Mouse (Mus musculus) retina, postnatal 7 days (tissue): ENCODE measurements at regions not wholly inside any gene's neighbourhood (a gene's known extent, or its start where the extent isn't known, plus 50 kb on each side); places are given as distances from the start of the nearest gene placed in this dataset.
"Not testable (repeated sequence)": the region's sequence is repeated elsewhere in the genome, so short reads cannot be mapped to it uniquely, and the experiment has no call there.

Experiments used
- DNase-seq: peaks from one replicate; pipeline ENCODE4 v3.0.0-alpha.2; 2012; ENCODE audit warnings: low read depth, low spot score

DNA sequence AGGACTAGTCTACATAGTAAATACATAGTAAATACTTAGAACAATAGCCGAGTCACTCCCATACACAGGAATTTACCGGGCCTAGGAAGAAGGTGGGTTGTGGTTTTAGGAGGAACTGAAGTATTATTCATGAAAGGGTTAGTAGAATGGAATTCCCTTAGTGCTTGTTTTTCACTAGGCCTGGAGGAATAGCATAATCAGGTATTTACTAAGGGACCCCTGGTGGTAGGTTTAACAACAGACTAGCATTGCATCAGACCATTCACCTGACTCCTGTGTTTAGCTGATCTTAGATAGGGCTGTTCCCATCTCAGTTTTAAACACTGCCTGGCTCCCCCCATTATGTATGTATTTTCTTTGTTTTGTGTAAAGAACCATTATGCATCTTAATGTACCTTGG lies 339.0 kb downstream of the Dync2h1 start:
- DNase-seq = not testable (repeated sequence)

DNA sequence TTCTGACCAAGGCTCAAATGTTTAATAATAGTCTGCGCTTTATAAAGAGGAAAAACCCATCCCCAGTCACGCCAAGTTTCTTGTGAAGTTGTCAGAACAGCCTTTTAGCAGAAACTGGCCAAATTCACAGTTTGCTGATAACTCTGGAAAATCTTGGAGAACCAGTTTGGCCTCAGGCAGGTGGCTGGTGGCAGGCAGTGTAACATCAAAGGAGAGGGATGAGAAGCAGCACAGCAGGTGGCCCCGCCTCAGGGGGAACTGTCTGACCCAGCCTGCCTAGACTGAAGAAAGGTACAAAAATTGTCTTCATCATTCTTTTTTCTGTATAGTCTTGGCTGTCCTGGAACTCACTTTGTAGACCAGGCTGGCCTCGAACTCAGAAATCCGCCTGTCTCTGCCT lies 349.3 kb downstream of the Dync2h1 start:
- DNase-seq = not testable (repeated sequence)

- no peak for DNase-seq
Observed at GRCm38 (mm10) chr9:6834470-6834869, 349.8 kb downstream of the Dync2h1 start.

- DNase-seq = no peak
Observed at GRCm38 (mm10) chr9:6832862-6833261, 351.4 kb downstream of the Dync2h1 start.

DNA sequence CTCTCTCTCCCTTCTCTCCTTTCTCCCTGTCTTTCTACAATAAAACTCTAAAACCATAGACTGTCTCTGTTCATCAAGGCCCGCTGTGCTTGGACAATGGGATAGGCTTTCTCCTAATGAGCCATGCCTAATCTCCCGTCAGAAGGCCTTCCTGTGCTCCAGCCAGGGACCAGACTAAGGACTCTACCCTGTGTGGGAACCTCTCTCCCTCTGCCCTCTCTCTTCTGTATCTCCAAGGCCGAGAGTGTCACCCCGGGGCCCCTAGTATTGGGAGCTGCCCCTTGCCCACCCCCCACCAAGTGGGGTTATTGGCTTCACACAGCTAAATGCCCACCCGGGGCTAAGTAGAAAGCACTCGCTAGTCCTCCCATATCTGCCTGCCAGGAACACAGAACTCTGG lies 352.6 kb downstream of the Dync2h1 start:
- not testable (repeated sequence) for DNase-seq

DNA sequence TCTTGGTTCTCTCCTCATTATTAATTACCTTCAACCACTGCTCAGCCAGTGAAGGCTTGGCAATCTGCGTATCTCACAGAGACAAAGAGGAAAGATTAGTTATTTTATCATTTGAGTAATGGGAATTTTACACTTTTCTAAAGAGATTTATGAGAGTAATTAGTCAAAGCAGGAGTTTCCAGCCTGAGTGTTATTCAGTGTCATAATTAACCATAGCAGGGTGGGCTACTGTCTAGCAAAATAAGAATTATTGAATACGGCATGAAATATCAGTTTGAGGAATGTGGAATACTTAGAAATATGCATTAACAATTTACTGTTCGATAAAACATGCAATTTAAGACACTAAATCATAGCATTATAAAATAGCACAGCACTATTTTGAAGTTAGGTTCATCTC lies 357.7 kb downstream of the Dync2h1 start:
- DNase-seq = no peak

DNA sequence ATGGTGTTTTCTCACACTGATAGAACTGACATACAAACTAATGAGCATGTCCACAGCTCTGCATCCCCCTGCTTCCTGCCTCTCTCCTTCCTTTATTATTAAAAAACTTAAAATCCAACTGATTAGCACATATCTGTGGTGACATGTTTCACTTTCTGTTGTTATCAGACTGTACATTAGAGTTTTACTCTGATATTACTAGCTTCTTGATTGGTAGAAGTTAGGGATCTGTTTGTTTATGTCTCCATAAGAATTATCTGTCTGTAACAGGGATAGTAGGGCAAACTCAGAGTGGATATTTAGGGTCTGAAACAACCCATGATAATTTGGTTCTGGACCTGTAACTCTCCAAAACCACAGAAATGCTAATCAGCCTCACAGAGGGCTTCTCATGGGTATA lies 358.6 kb downstream of the Dync2h1 start:
- DNase-seq = no peak

- DNase-seq = not testable (repeated sequence)
Observed at GRCm38 (mm10) chr9:6823946-6824345, 360.3 kb downstream of the Dync2h1 start.

DNA sequence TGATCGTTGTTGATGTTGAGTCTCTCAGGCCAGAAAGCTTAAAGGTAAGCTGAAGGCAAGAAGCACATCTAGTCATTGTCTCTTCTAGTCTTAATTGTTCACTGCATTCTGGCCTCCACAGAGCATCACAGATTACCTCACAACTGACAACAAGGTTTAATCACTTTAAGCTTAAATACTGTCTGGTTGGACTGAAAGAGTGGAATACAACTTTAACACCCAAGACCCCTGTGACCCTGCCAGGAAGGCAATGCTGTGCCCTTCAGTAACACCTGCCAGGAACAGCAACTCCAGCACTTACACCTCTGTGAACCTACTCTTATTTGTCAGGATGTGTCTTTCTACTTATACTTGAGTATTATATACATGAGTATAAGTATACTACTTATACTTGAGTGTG lies 360.7 kb downstream of the Dync2h1 start:
- no peak for DNase-seq

DNA sequence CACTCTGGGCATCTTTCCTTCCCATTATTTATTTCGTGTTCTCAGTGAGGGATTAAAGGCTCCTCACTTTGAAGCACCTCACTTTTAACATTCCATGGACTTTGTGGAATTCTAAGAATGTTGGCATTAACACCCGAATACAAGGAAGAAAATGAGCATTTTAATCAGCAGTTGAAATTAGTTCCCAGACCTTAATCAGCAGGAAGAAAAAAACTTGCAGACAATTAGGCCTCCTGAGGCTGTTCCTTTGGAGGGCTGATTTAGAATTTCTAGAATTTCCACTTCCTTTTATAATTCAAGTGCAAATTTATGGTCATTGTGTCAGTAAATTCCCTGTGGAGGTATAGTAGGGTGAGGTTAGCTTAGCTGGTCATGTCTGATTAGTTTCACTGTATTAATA lies 407.6 kb downstream of the Dync2h1 start:
- DNase-seq = no peak

DNA sequence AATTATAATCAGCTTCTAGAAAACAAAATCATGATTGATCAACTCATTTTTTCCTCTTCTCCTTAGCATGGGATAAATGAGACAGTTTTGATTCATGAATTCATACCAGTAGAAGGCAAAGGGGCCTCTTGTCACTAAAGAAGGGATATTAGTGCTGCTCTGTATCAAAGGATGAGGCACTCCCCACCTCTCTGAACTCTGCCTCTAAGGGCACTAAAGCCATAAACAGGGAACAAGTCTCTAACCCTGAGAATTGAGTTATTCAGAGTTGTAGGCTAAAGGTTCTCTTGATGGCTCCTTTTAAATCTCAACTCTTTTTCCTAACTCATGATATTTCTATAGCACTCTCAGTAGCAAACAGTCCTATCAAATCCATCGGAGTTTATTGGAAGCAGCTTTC lies 442.8 kb downstream of the Dync2h1 start:
- no peak for DNase-seq

DNA sequence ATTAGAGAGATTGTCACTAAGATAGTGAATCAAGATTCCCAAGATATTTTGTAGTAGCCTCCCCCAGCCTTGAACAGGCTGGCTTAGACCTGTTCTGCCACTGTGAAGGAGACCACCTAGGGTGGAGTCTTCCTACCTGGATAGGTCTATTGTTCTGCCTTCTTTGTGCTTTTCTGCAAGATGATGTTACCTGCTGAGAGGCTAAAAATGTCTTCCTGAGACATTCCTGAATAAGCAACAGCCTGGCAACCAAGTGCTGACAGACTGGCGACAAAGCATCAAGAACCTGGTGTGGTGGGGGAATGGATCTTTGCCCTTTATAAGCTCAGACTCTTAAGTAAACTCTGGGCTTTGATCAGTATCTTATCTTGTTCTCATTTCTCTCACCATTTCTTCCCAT lies 447.8 kb downstream of the Dync2h1 start:
- DNase-seq = no peak

DNA sequence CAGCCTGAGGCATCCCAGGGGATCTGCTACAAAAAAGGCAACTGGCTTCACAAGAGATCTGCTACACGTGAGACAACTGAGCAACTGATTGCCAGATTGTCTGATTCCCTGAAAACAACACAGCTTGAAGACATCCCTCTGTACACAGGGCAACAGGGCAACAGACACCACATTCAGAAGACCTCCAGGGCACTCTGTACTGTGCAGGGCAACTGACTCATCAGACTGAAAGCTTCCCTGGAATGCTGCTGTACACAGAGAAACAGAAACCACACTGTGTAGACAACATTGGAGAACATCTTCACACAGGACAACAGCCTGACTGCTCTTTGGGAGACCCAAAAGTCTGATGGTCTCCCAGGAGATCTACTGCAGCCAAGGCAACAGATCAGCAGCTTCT lies 456.8 kb upstream of the Ddi1 start:
- no peak for DNase-seq

DNA sequence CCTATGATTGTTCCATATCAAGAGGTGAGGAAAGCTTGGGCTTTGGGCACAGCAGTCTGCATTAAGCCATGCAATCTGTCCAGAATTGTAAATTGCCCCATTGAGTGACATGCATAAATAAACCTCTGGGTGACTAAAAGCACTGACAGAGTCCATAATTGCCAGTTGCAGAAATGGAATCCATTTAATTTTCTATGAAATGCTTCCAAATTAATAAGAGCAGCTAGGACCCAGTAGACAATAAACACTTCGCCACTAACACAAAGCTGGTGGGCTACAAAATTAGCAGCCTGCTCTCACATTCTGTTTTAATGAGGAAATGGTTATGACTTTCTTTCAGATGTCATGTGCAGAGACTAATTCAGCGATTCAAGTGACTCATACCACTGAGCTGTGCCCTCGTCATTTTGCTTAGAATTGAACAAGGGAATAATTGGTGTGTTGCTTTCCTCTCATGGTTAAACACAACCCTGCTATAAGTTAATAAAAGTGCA lies 407.6 kb upstream of the Ddi1 start:
- no peak for DNase-seq

GRCm38 (mm10) chr9:6668001-6668969 lies 398.6 kb upstream of the Ddi1 start:
- DNase-seq = peak; percentile 45

DNA sequence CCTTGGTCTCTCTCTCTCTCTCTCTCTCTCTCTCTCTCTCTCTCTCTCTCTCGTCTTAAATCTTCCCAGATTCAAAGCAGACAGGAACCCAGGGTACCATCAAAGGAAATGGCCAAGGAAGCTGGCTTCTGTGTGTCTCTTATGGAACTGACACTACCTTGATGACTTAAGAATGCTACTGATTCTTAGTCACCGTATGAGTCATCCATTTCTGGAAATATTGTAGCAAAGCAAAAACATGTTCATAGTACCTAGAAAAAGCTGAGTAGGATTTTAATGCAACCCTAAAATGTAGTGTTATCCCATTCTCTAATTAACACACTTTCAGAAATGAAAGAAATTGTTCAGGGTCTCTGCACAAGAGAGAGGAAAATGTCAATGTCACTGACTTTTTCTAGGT lies 396.0 kb upstream of the Ddi1 start:
- no peak for DNase-seq

DNA sequence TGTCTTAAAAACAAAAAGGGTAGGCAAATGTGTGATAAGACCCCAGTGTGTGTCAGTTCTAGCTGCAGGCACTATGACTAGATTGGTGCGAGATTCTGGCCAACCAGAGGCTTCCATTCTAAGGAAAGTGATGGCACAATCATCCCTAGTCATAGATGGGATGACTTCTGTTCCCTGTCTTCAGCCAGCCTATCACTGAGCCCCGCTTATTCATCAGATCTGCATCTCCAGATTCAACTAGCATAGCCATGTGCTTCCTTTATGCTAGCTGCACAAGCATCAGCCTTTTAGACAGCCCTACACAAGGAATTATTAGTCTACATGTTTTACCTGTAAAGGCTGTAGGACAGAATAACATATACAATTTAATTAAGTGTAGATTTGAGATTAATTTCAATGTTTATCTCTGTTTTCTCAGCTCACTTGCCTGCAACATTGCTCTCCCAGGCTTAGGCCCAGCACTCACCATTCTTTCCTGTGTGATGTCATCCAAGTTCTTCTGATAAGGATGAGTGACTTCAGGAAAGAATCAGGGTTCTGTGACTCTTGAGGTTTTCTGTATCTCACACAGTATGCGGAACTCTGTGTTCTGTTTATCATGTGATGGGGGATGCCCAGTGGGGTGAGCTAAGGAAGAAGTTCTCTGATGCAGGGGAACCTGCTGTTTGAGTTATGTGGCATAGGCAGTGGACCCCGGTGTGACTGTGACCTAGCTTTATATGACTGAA lies 382.8 kb upstream of the Ddi1 start:
- DNase-seq = no peak

GRCm38 (mm10) chr9:6651572-6652236 lies 382.1 kb upstream of the Ddi1 start:
- DNase-seq = no peak

- no peak for DNase-seq
Observed at GRCm38 (mm10) chr9:6645796-6646309, 376.2 kb upstream of the Ddi1 start.

DNA sequence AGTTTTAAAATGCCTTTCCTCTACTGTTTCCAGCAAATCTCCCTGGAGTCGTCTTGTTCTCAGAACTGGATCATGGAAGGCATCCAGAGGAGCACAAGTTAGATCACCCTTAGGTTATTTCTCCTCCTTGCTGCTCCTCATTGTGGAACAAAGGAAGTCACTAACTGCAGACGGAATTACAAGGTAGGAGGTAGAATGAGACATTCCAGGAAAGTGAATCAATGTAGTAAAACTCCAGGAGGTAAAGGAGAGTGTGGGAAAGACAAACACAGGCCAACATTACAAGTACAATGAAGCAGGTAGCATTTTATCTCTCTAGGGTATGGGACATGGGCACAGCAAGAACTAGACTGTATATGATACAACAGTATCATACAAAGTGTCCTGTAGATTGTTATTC lies 375.7 kb upstream of the Ddi1 start:
- DNase-seq = no peak

GRCm38 (mm10) chr9:6617155-6617554 lies 347.5 kb upstream of the Ddi1 start:
- no peak for DNase-seq

- DNase-seq = no peak
Observed at GRCm38 (mm10) chr9:6609284-6609627, 339.6 kb upstream of the Ddi1 start.
